Mouse (Mus musculus) gastrocnemius, postnatal 4 days (tissue): ENCODE data around the gene Cdk14. TPM values are rescaled to one million over a fixed set of nuclear protein-coding genes. Genes with fewer than 3 reads are reported as not detected.

ENCODE experiments used
- DNase-seq, 2 experiments: peaks; one replicate each; pipeline ENCODE4 v3.0.0; 2021 to 2022; ENCODE audit warnings: low spot score in 2 of 2, mixed read lengths in 2 of 2
- total RNA-seq, 2 experiments: library from RNA; stranded (reverse); gene quantifications; 2 replicates each; pipeline ENCODE4 v1.2.3; 2021

The Cdk14 gene
- total RNA-seq, 2 experiments from 2014 or later = 34.1 to 34.4 TPM

DNA sequence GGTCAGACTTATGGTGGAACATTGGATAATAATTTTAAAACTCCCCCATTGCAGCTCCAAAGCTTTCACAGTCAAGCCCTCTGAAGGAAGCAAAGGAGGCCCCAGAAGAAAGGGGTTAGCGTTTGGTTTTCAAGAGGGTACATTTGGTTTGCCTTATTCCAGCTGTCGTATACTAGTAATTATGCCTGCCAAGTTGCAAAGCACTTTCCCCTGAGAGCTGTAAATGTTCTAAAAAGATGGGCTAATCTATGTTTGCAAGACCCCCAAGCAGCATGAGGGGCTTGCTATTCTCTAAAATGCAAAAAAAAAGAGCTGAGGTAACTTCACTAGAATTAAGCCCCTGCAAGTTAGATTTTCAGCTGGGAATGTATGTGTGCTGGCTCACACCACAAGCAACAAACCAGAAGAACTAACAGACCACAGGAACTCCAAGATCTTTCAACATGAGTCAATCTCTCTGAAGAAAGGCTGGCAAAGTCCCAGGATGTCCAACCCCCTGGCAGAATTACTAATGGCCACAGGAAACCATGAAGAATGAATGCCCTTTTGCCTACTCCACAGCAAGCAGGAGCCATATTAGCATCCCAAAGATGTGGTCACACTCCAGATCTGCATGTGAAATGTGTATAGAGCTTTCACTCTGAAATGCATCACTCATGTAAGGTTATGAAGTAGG is 99.5 kb downstream of the Cdk14 start:
- peak in 1 of 2 experiments; percentile 44 for DNase-seq

- no peak for DNase-seq
Observed at GRCm38 (mm10) chr5:5319824-5320505, 100.1 kb downstream of the Cdk14 start.

DNA sequence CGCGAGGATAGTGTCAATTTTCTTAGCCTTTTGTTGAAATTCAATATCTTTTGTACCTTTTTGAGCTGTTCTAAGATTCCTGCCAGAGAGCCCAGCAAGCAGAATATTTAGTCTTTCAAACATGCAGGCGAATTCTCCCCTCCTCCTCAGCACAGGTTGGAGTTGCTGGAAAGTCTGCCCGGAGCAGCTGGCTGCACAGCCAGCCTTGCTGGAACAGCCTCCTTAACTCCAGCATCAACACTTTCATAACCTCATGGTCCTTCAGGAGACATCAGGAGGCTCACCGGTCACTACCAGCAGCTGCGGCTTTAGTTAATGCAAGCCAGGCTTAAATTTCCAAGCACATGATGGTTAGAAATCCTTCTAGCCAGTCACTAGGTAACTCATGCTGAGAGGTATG is 105.8 kb downstream of the Cdk14 start:
- no peak for DNase-seq

DNA sequence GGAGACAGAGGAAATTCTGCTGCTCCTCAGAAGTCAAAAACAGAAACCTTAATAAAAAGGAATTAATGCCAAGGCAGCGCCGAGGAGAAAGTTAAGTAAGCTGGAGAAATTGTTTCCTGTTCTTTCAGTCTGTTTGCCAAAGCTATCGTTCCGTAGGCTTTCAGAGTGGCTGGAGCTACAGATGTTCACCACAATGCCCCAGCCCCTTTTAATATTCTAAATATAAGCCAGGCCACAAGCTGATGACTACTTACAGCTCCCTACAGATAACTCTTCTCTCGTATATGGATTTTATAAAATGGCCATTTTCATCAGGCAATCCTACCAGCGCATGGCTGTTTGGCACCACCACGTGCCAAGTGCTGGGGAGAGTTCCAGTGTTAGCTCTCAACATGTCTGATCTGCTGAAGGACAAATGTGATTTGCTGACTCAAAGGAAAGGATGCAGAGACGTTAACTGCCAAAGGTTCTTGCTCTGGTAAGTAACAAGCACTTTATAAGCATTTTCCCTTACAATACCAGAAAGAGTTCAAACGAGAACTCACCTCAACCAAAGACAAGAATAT is 106.8 kb downstream of the Cdk14 start:
- DNase-seq = no peak

DNA sequence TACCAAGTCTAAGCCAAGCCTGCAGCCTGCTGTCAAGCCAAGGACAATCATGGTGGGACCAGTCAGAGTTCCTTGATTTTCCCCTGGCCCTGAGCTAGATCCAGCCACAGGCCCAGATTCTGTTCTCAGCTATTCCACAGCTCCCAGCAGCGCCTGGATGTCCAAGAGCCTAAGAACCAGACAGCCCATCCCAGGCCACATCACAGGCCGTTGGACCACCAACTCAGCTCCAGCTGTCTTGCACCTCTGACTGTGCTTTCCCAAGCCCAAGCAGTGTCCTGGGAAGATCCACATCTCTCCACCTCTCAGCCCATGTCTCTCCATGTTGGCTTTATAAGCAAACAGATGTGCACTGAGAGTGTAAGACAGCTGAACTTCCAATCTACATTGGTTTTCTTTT is 114.8 kb downstream of the Cdk14 start:
- no peak for DNase-seq

DNA sequence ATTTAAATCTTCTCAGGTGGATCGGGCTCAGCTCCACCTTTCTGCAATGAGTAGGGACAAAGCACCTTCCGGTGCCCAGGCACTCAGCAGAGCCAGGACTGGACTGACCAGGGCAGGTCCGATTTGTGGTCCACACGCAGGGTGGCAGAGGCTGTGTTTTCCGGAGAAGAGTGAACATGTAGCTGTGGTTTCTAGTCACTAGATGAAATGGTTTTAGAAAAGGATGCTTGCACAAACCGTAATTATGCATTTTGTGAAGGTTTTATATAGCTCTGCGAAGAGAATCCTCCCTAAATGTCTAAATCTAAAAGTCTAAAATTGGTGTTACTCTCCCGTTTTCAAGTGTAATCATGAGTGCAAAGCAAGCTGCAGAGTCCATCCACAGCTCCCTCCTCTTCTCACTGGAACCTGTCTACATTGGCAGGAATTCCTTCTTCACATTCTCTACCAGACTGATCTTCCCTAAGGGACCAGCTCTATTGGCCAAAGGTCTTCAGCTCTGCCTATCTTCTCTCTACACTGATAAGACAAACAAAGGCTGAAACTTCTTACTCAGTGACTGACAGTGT is 116.9 kb downstream of the Cdk14 start:
- DNase-seq = no peak

DNA sequence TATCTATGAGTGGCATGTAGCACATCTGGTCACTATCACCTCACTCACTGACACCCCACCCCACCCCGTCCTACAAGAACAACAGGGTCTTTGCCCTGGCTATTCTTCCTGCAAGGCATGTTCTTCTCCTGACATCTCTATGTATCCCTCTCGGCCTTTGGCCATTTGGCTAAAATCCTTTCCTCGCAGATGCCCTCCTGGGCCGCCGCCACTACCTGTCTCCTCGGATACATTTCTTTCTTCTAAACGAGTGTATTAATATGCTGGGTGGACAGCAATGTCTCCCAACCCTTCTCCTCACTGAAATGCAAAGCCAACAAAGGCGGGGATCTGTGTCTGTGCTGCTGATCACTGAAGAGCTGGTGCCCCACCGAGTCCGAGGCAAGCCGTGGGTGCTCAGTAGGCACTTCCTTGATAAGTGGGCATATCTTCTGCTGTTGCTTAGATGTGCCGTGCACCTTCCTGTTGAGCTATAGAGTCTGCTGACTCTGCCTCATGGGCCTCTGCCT is 118.5 kb downstream of the Cdk14 start:
- DNase-seq = no peak

DNA sequence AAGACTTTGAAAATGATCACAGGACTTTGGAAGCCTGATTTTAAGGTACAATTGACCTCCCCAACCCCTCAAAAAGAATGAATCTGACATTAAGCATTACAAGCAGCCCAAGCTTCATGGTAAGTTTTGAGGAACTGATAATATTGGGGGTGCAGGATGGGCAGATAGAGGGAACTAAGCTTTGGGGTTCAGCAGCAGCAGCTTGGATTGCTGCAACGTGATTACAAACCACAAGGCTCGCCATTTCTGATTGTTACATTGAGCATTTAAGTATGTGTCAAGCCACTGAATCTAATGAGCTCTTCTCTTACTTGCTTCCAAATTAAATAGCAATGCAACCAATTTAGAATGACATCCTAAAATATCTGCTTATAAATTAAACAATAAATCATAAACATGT is 119.1 kb downstream of the Cdk14 start:
- DNase-seq = no peak

- DNase-seq = no peak
Observed at GRCm38 (mm10) chr5:5300290-5300689, 119.8 kb downstream of the Cdk14 start.

DNA sequence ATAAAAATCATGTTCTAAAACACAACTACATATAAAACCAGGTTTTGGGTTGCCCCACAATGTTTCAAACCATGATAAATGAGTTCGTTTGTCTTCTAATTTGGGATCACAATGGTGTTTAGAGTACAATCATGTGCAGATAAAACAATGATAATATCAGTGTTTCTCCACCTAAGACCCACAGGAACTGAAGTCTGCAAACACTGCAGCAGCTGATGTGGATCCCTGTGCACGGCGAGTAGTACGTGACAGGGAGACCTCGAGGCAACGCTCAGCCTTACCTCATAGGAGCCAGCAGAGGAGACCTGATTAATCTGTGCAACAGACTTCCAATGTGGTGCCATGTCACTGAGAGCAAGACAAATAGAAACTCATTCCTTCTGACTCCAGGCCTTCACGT is 122.9 kb downstream of the Cdk14 start:
- no peak for DNase-seq

- no peak for DNase-seq
Observed at GRCm38 (mm10) chr5:5296773-5297172, 123.3 kb downstream of the Cdk14 start.

DNA sequence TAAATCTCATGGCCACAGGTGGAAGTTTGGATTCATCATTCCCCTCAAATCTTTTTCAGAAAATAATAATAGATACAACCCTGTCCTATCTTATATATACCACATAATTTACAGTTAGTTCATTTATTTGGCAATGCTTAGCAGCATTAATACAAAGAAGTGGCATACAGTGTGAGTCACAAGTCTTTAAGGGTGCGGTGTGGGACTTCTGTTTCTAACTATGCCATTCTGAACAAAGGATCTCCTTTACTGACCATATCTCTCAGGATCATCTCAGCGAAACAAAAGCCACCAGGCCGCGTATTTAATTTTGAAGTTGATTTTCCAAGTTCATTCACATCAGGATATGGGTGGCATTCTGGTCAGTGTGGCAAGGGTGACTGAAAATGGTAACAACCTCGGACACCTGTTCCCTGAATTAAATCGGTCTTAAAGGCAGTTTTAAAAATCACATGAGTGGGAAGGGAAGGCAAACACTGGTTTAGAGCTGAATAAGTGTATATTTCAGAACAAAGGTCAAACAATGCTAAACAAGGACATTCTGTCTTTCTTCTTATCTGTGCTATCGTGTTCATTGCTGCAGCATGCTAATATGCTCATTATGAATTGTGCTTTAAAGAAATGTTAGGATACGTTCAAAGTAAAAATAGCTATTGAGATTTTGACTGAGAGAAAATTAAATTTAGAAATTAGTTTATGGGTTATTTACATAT is 127.1 kb downstream of the Cdk14 start:
- DNase-seq = no peak

- DNase-seq = no peak
Observed at GRCm38 (mm10) chr5:5291321-5291991, 128.7 kb downstream of the Cdk14 start.

GRCm38 (mm10) chr5:5290714-5291113 is 129.4 kb downstream of the Cdk14 start:
- DNase-seq = no peak

GRCm38 (mm10) chr5:5285876-5286275 is 134.2 kb downstream of the Cdk14 start:
- DNase-seq = no peak

DNA sequence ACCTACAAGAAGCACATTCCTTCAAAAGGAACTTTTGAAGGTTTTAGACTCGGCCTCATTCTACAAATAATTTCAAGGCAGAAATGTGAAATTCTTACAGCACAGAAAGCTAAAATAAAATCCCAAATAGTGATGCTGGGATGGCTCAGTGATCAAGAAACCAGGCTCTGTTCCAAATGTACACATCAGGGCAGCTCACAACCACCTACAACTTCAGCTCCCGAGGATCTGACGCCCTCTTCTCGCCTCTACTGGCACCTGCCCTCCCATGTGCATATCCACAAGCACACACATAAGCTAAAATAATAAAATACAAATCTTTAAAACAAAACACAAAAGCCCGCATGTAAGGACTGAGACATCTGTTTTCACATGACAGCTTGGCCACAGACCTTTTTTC is 135.6 kb downstream of the Cdk14 start:
- DNase-seq = no peak

DNA sequence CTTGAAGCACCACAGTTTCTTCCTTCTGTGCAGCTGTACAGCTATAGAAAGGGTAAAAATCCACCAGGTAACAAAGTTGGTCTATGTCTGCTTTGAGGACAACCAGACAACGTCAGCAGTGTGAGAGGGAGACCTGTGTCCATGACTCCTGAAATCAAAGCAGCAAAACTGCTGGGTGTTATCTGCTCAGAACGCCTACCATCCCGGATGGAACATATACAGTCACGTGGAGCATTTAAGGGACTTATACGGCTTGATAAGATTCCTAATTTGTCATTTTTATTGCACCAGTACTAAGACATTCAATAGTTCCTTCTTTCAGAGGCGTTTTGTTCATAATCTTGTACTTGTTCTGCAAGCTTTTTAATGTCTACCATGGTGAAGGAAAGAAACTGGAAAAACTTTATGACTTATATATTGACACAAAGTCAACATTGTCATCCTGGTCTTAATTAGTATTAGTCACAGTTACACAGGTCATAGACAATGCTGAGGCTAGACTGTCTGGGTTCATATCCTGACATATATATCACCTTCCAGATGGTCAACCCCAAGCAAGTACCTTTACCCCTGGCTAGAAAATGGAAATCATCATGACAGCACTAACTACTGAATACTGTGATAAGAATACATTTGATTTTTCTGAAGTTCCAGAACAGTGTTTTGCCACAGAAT is 136.2 kb downstream of the Cdk14 start:
- no peak for DNase-seq

GRCm38 (mm10) chr5:5282425-5282824 is 137.7 kb downstream of the Cdk14 start:
- DNase-seq = no peak

- DNase-seq = no peak
Observed at GRCm38 (mm10) chr5:5275321-5275720, 144.8 kb downstream of the Cdk14 start.

GRCm38 (mm10) chr5:5274318-5274717 is 145.8 kb downstream of the Cdk14 start:
- no peak for DNase-seq
